Mouse (Mus musculus): ENCODE measurements at regions not wholly inside any gene's neighbourhood (a gene's known extent, or its start where the extent isn't known, plus 50 kb on each side); places are given as distances from the start of the nearest gene placed in this dataset.
"Not testable (repeated sequence)": the region's sequence is repeated elsewhere in the genome, so short reads cannot be mapped to it uniquely, and the experiment has no call there.

DNA sequence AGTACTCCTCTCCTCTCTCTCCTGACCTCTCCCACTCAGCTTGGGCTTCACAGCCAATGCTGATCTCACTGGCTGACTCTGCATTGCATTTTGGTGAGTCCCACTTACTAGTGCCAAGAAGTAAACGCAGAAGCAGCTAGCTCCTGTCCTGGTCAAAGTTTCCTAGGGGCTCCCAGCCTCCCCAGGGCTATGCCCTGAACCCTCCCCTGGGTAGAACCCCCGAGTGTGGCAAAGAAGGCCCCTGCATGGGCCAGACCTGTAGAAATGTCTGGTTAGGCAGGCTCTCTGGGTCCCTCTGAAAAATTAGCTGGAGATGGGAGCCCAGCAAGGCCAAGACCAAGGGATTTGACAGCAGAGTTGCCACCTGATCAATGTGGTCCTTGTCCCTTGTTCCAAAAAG is 454.3 kb downstream of the Gm10330 start:
- H3K27ac ChIP-seq; H3K4me3 ChIP-seq; H3K9ac ChIP-seq; H3K9me3 ChIP-seq (replicated peaks); H3K4me1 ChIP-seq (replicated peaks); H3K4me2 ChIP-seq; H3K36me3 ChIP-seq; ATAC-seq (replicated peaks; ENCODE audit: insufficient number of reproducible peaks, insufficient read depth, low FRiP score, low read depth); H3K27me3 ChIP-seq: not testable (repeated sequence)
- 31% methylated on average over 2 of the region's 2 CpGs for WGBS

DNA sequence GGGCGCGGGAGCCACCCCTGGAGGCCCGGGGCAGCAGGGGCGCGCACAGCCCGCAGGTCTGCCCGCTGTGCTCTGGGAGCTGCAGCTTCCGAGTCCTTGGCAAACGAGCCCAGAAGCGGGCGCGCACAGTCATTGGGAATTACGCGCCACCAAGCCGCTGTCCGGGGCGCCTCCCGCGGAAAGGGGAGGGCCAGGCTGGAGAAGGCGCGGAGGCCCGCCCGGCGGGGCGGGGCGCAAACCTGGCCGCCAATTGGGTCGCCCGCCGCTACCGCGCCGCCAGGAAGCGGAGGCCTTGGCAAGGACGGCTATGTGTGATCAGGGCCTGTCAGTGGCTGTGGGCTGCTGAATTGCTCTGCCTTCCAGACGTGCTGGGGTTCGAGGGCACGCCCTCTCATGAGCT is 464.9 kb downstream of the Gm10330 start:
- H3K4me1 ChIP-seq (replicated peaks); H3K36me3 ChIP-seq; H3K9ac ChIP-seq; ATAC-seq (replicated peaks; ENCODE audit: insufficient number of reproducible peaks, insufficient read depth, low FRiP score, low read depth); H3K27ac ChIP-seq; H3K9me3 ChIP-seq (replicated peaks); H3K27me3 ChIP-seq: not testable (repeated sequence)
- Histone ChIP-seq H3K4me2 (peak overlapping the region; percentile 53), H3K4me3 (peak overlapping the region; percentile 45)
- WGBS: under 1% methylated on average over 32 of the region's 38 CpGs
